Mouse (Mus musculus) intestine, postnatal 0 days (tissue): ENCODE measurements around the gene Klhdc3. TPM values are rescaled to one million over a fixed set of nuclear protein-coding genes. Genes with fewer than 3 reads are reported as not detected.
A peak's percentile ranks its signal among the peaks of the same experiment; 100 is the strongest.

Experiments used
- ATAC-seq: fragments of 200-750 bp; cut with Nextera tagmentation; 2 replicates; pipeline ENCODE4 v1.8.0; 2017; ENCODE audit warnings: mild to moderate bottlenecking, moderate TSS enrichment, moderate library complexity
- H3K27ac ChIP-seq: fragments of 300-500 bp; sonication (generic); 2 replicates; pipeline ENCODE4 v1.5.1; 2014; ENCODE audit warnings: mild to moderate bottlenecking, low read depth, low read length, moderate library complexity
- H3K27me3 ChIP-seq: fragments of 300-500 bp; sonication (generic); replicated peaks from 2 replicates; pipeline ENCODE4 v1.6.1; 2014; ENCODE audit warnings: low read length, mixed read lengths; ENCODE audit not compliant: control insufficient read depth, insufficient read depth
- H3K36me3 ChIP-seq: fragments of 300-500 bp; sonication (generic); 2 replicates; pipeline ENCODE4 v1.6.1; 2014; ENCODE audit warnings: mild to moderate bottlenecking, moderate library complexity; ENCODE audit not compliant: control insufficient read depth, insufficient read depth
- H3K4me1 ChIP-seq: fragments of 300-500 bp; sonication (generic); replicated peaks from 2 replicates; pipeline ENCODE4 v1.6.1; 2014; ENCODE audit warnings: antibody characterized with exemption, low read length, mixed read lengths; ENCODE audit not compliant: control insufficient read depth, insufficient read depth
- H3K4me2 ChIP-seq: fragments of 300-500 bp; sonication (generic); replicated peaks from 2 replicates; pipeline ENCODE4 v1.6.1; 2014; ENCODE audit warnings: low read depth, mild to moderate bottlenecking, moderate library complexity
- H3K4me3 ChIP-seq: fragments of 300-500 bp; sonication (generic); 2 replicates; pipeline ENCODE4 v1.5.1; 2014; ENCODE audit warnings: low read depth, low read length
- H3K9ac ChIP-seq: fragments of 300-500 bp; sonication (generic); 2 replicates; pipeline ENCODE4 v1.6.1; 2014; ENCODE audit warnings: mild to moderate bottlenecking, low read depth, low read length
- H3K9me3 ChIP-seq: fragments of 300-500 bp; sonication (generic); 2 replicates; pipeline ENCODE4 v1.6.1; 2016; ENCODE audit warnings: mixed run types; ENCODE audit not compliant: control insufficient read depth
- CTCF ChIP-seq: sonication (generic); IDR thresholded peaks from 2 replicates; pipeline ENCODE4 v1.5.1; 2016; ENCODE audit warnings: low read depth, mild to moderate bottlenecking, control low read depth, antibody characterized with exemption, moderate library complexity
- WGBS: fragments of 180-500 bp; shearing (Covaris S2); extraction: QIAGEN DNeasy Blood & Tissue Kit; methylation state at CpG from one replicate; pipeline ENCODE4 v1.1.7; 2014; 5-methylcytosine and 5-hydroxymethylcytosine counted together
- polyA plus RNA-seq: library from polyadenylated mRNA; unstranded; fragments of >200 nt; fragmentation: Nextera tagmentation; extraction: Ambion mirVana; gene quantifications from 2 replicates; pipeline ENCODE4 v1.2.1, GENCODE M21; 2015

Klhdc3 gene
- polyA plus RNA-seq, 1 experiment from 2014 or later = 94.2 TPM

- peaks cover 10% of the 10 kb centered on the region; the same call in 1 of the 2 replicates for H3K4me1 ChIP-seq
- H3K27me3 ChIP-seq = no peaks in the 10 kb centered on the region
- H3K4me2 ChIP-seq = no peak overlapping the region
- TF ChIP-seq CTCF = no peak
- WGBS = 74% methylated on average over 5 of the region's 5 CpGs
- peaks cover 11% of the 10 kb centered on the region; the same call in 1 of the 2 replicates for H3K36me3 ChIP-seq
- no peak overlapping the region for H3K27ac ChIP-seq
- no peaks in the 10 kb centered on the region for H3K9me3 ChIP-seq
- H3K9ac ChIP-seq = no peak overlapping the region
- ATAC-seq = no peak
- no peak overlapping the region for H3K4me3 ChIP-seq
Measured at GRCm38 (mm10) chr17:46702506-46702905, 21.8 kb upstream of the Klhdc3 start.

GRCm38 (mm10) chr17:46702100-46702499 lies 21.4 kb upstream of the Klhdc3 start:
- TF ChIP-seq CTCF = no peak
- H3K27me3 ChIP-seq = no peaks in the 10 kb centered on the region
- no peak overlapping the region for H3K9ac ChIP-seq
- ATAC-seq = no peak
- no peaks in the 10 kb centered on the region for H3K9me3 ChIP-seq
- H3K4me1 ChIP-seq = peaks cover 10% of the 10 kb centered on the region; the same call in 1 of the 2 replicates
- 89% methylated on average over 12 of the region's 12 CpGs for WGBS
- H3K4me3 ChIP-seq = no peak overlapping the region
- no peak overlapping the region for H3K27ac ChIP-seq
- no peak overlapping the region for H3K4me2 ChIP-seq
- H3K36me3 ChIP-seq = peaks cover 11% of the 10 kb centered on the region; the same call in 1 of the 2 replicates

GRCm38 (mm10) chr17:46701489-46701888 lies 20.8 kb upstream of the Klhdc3 start:
- 71% methylated on average over 12 of the region's 12 CpGs for WGBS
- TF ChIP-seq CTCF = no peak
- no peaks in the 10 kb centered on the region for H3K9me3 ChIP-seq
- no peak overlapping the region for H3K4me2 ChIP-seq
- no peak overlapping the region for H3K27ac ChIP-seq
- ATAC-seq = no peak
- H3K4me3 ChIP-seq = no peak overlapping the region
- H3K27me3 ChIP-seq = no peaks in the 10 kb centered on the region
- H3K4me1 ChIP-seq = peaks cover 10% of the 10 kb centered on the region; the same call in 1 of the 2 replicates
- peaks cover 11% of the 10 kb centered on the region; the same call in 1 of the 2 replicates for H3K36me3 ChIP-seq
- no peak overlapping the region for H3K9ac ChIP-seq

GRCm38 (mm10) chr17:46699912-46700311 lies 19.2 kb upstream of the Klhdc3 start:
- H3K9me3 ChIP-seq = no peaks in the 10 kb centered on the region
- peaks cover 11% of the 10 kb centered on the region; the same call in 1 of the 2 replicates for H3K36me3 ChIP-seq
- H3K9ac ChIP-seq = no peak overlapping the region
- H3K4me3 ChIP-seq = no peak overlapping the region
- 76% methylated on average over 3 of the region's 3 CpGs for WGBS
- no peak for TF ChIP-seq CTCF
- peak overlapping the region; percentile 28; the same call in 1 of the 2 replicates for H3K27ac ChIP-seq
- no peaks in the 10 kb centered on the region for H3K27me3 ChIP-seq
- peaks cover 5% of the 10 kb centered on the region; the same call in 1 of the 2 replicates for H3K4me1 ChIP-seq
- no peak overlapping the region for H3K4me2 ChIP-seq
- no peak for ATAC-seq

GRCm38 (mm10) chr17:46699245-46699644 lies 18.5 kb upstream of the Klhdc3 start:
- H3K36me3 ChIP-seq = peaks cover 11% of the 10 kb centered on the region; the same call in 1 of the 2 replicates
- no peaks in the 10 kb centered on the region for H3K9me3 ChIP-seq
- H3K4me2 ChIP-seq = 0 out of 2 replicates have a peak overlapping the region, but pooled peaks have one; percentile 6
- H3K4me3 ChIP-seq = no peak overlapping the region
- peak; percentile 60 for ATAC-seq
- no peak for TF ChIP-seq CTCF
- peaks cover 5% of the 10 kb centered on the region; the same call in 1 of the 2 replicates for H3K4me1 ChIP-seq
- no peak overlapping the region for H3K9ac ChIP-seq
- no peaks in the 10 kb centered on the region for H3K27me3 ChIP-seq
- 50% methylated on average over 5 of the region's 5 CpGs for WGBS
- H3K27ac ChIP-seq = no peak overlapping the region

- 76% methylated on average over 6 of the region's 6 CpGs for WGBS
- H3K9me3 ChIP-seq = no peaks in the 10 kb centered on the region
- H3K4me1 ChIP-seq = peaks cover 2% of the 10 kb centered on the region; the same call in 1 of the 2 replicates
- no peak for ATAC-seq
- H3K9ac ChIP-seq = no peak overlapping the region
- H3K27ac ChIP-seq = no peak overlapping the region
- no peak overlapping the region for H3K4me3 ChIP-seq
- no peak overlapping the region for H3K4me2 ChIP-seq
- H3K27me3 ChIP-seq = no peaks in the 10 kb centered on the region
- no peak for TF ChIP-seq CTCF
- peaks cover 18% of the 10 kb centered on the region; the same call in 1 of the 2 replicates for H3K36me3 ChIP-seq
Measured at GRCm38 (mm10) chr17:46698515-46698914, 17.8 kb upstream of the Klhdc3 start.
